Mouse (Mus musculus) heart, embryonic 13.5 days (tissue): ENCODE measurements around the gene Atp6v0b. TPM values are rescaled to one million over a fixed set of nuclear protein-coding genes. Genes with fewer than 3 reads are reported as not detected.

Source experiments
- ATAC-seq: fragments of 200-750 bp; cut with Nextera tagmentation; 2 replicates; pipeline ENCODE4 v1.8.0; 2017; ENCODE audit warnings: moderate TSS enrichment; ENCODE audit not compliant: insufficient number of reproducible peaks, low FRiP score, low TSS enrichment; ENCODE audit errors: extremely low read depth
- H3K27ac ChIP-seq: fragments of 300-500 bp; sonication (generic); replicated peaks from 2 replicates; pipeline ENCODE4 v1.5.1; 2015; ENCODE audit warnings: moderate library complexity, mild to moderate bottlenecking, inconsistent platforms
- H3K27me3 ChIP-seq: fragments of 300-500 bp; sonication (generic); replicated peaks from 2 replicates; pipeline ENCODE4 v1.6.1; 2015; ENCODE audit warnings: mild to moderate bottlenecking, inconsistent platforms
- H3K36me3 ChIP-seq: fragments of 300-500 bp; sonication (generic); 2 replicates; pipeline ENCODE4 v1.6.1; 2015; ENCODE audit warnings: mild to moderate bottlenecking, inconsistent platforms
- H3K4me1 ChIP-seq: fragments of 300-500 bp; sonication (generic); 2 replicates; pipeline ENCODE4 v1.6.1; 2015; ENCODE audit warnings: inconsistent platforms
- H3K4me2 ChIP-seq: fragments of 300-500 bp; sonication (generic); 2 replicates; pipeline ENCODE4 v1.6.1; 2015; ENCODE audit warnings: inconsistent platforms, mild to moderate bottlenecking, moderate library complexity
- H3K4me3 ChIP-seq: fragments of 300-500 bp; sonication (generic); 2 replicates; pipeline ENCODE4 v1.5.1; 2015; ENCODE audit warnings: moderate library complexity, mild to moderate bottlenecking, inconsistent platforms
- H3K9ac ChIP-seq: fragments of 300-500 bp; sonication (generic); 2 replicates; pipeline ENCODE4 v1.6.1; 2015; ENCODE audit warnings: inconsistent platforms, mild to moderate bottlenecking, moderate library complexity
- H3K9me3 ChIP-seq: fragments of 300-500 bp; sonication (generic); 2 replicates; pipeline ENCODE4 v1.6.1; 2016; ENCODE audit warnings: inconsistent platforms
- WGBS: fragments of 180-500 bp; shearing (Covaris S2); methylation state at CpG from one replicate; pipeline ENCODE4 v1.1.7; 2015; ENCODE audit warnings: mixed read lengths; 5-methylcytosine and 5-hydroxymethylcytosine counted together
- polyA plus RNA-seq: library from polyadenylated mRNA; unstranded; fragments of >200 nt; fragmentation: Nextera tagmentation; extraction: Ambion mirVana; gene quantifications from 2 replicates; pipeline ENCODE4 v1.2.1, GENCODE M21; 2015

Gene Atp6v0b
- 188 and 220 TPM in 2 replicates for polyA plus RNA-seq

- Histone ChIP-seq H3K9me3 (no peaks in the 10 kb centered on the region), H3K4me3 (peak within 1 kb of the TSS; percentile 99), H3K9ac (peak within 1 kb of the TSS; percentile 97), H3K27ac (peak within 1 kb of the TSS; percentile 59), H3K4me1 (peaks cover 37% of the 10 kb centered on the region), H3K36me3 (peaks cover 37% of the 10 kb centered on the region), H3K4me2 (peak within 1 kb of the TSS; percentile 87), H3K27me3 (no peaks in the 10 kb centered on the region)
- WGBS, result under 1% methylated on average over 37 of the region's 37 CpGs
- peak; percentile 83 for ATAC-seq
Observed at GRCm38 (mm10) chr4:117887133-117887532, at the start of gene Atp6v0b. Gene Atp6v0b, minus strand, starts transcription at chr4:117887333.

- H3K4me2 ChIP-seq, result no peak overlapping the region
- peaks cover 9% of the 10 kb centered on the region for H3K4me1 ChIP-seq
- no peak for ATAC-seq
- H3K27ac ChIP-seq, result no peak overlapping the region
- 82% methylated on average over 4 of the region's 4 CpGs for WGBS
- H3K9me3 ChIP-seq, result peaks cover 3% of the 10 kb centered on the region; the same call in 1 of the 2 replicates
- H3K4me3 ChIP-seq, result no peak overlapping the region
- peaks cover 19% of the 10 kb centered on the region for H3K27me3 ChIP-seq
- no peak overlapping the region for H3K9ac ChIP-seq
- H3K36me3 ChIP-seq, result peaks cover 18% of the 10 kb centered on the region
Observed at GRCm38 (mm10) chr4:117934081-117934480, 46.9 kb upstream of the Atp6v0b start.

- Histone ChIP-seq H3K9me3 (peaks cover 3% of the 10 kb centered on the region; the same call in 1 of the 2 replicates), H3K4me2 (no peak overlapping the region), H3K9ac (no peak overlapping the region), H3K4me3 (no peak overlapping the region), H3K36me3 (peaks cover 16% of the 10 kb centered on the region), H3K27ac (no peak overlapping the region), H3K4me1 (peaks cover 17% of the 10 kb centered on the region), H3K27me3 (peaks cover 26% of the 10 kb centered on the region)
- ATAC-seq, result no peak
- 84% methylated on average over 5 of the region's 5 CpGs for WGBS
Observed at GRCm38 (mm10) chr4:117933248-117933647, 46.1 kb upstream of the Atp6v0b start.

- no peak within 1 kb of the TSS for H3K27ac ChIP-seq
- H3K4me2 ChIP-seq, result peak within 1 kb of the TSS; percentile 89
- peaks cover 12% of the 10 kb centered on the region for H3K36me3 ChIP-seq
- peak within 1 kb of the TSS; percentile 74 for H3K9ac ChIP-seq
- H3K4me1 ChIP-seq, result peaks cover 40% of the 10 kb centered on the region
- peaks cover 62% of the 10 kb centered on the region for H3K27me3 ChIP-seq
- peak within 1 kb of the TSS; percentile 55 for H3K4me3 ChIP-seq
- peaks cover 3% of the 10 kb centered on the region; the same call in 1 of the 2 replicates for H3K9me3 ChIP-seq
- under 1% methylated on average over 33 of the region's 33 CpGs for WGBS
- 0 out of 2 replicates have a peak, but pooled peaks have one; percentile 9 for ATAC-seq
Observed at GRCm38 (mm10) chr4:117929391-117929881, 42.3 kb upstream of the Atp6v0b start, which contains the start of gene Artn. Gene Artn, minus strand, starts transcription at chr4:117929763.

GRCm38 (mm10) chr4:117928699-117929241, 41.6 kb upstream of the Atp6v0b start:
- Histone ChIP-seq H3K27ac (no peak overlapping the region), H3K27me3 (peaks cover 65% of the 10 kb centered on the region), H3K9me3 (peaks cover 3% of the 10 kb centered on the region; the same call in 1 of the 2 replicates), H3K9ac (peak overlapping the region; percentile 74), H3K36me3 (peaks cover 12% of the 10 kb centered on the region), H3K4me3 (peak overlapping the region; percentile 55), H3K4me1 (peaks cover 46% of the 10 kb centered on the region), H3K4me2 (peak overlapping the region; percentile 89)
- under 1% methylated on average over 13 of the region's 13 CpGs for whole genome bisulfite sequencing
- ATAC-seq, result no peak

GRCm38 (mm10) chr4:117928234-117928633, 41.1 kb upstream of the Atp6v0b start:
- H3K27me3 ChIP-seq, result peaks cover 65% of the 10 kb centered on the region
- 15% methylated on average over 6 of the region's 6 CpGs for WGBS
- peak overlapping the region; percentile 98; the same call in 1 of the 2 replicates for H3K4me2 ChIP-seq
- no peak overlapping the region for H3K4me3 ChIP-seq
- peaks cover 52% of the 10 kb centered on the region for H3K4me1 ChIP-seq
- H3K9ac ChIP-seq, result no peak overlapping the region
- H3K9me3 ChIP-seq, result peaks cover 3% of the 10 kb centered on the region; the same call in 1 of the 2 replicates
- no peak for ATAC-seq
- no peak overlapping the region for H3K27ac ChIP-seq
- peaks cover 12% of the 10 kb centered on the region for H3K36me3 ChIP-seq

GRCm38 (mm10) chr4:117926545-117927482, 39.7 kb upstream of the Atp6v0b start:
- peak overlapping the region; percentile 98 for H3K4me2 ChIP-seq
- 2% methylated on average over 71 of the region's 71 CpGs for WGBS
- peaks cover 3% of the 10 kb centered on the region; the same call in 1 of the 2 replicates for H3K9me3 ChIP-seq
- peaks cover 64% of the 10 kb centered on the region for H3K4me1 ChIP-seq
- H3K9ac ChIP-seq, result peak overlapping the region; percentile 81
- H3K36me3 ChIP-seq, result peaks cover 1% of the 10 kb centered on the region; the same call in 1 of the 2 replicates
- H3K27me3 ChIP-seq, result peaks cover 72% of the 10 kb centered on the region
- H3K4me3 ChIP-seq, result peak overlapping the region; percentile 60
- ATAC-seq, result no peak
- no peak overlapping the region for H3K27ac ChIP-seq

- Histone ChIP-seq H3K9ac (no peak overlapping the region), H3K4me2 (no peak overlapping the region), H3K27ac (no peak overlapping the region), H3K36me3 (no peaks in the 10 kb centered on the region), H3K9me3 (no peaks in the 10 kb centered on the region), H3K27me3 (peaks cover 67% of the 10 kb centered on the region), H3K4me3 (no peak overlapping the region), H3K4me1 (peaks cover 65% of the 10 kb centered on the region)
- ATAC-seq, result no peak
- WGBS, result 44% methylated on average over 4 of the region's 6 CpGs
Observed at GRCm38 (mm10) chr4:117924916-117925315, 37.8 kb upstream of the Atp6v0b start.

- H3K36me3 ChIP-seq, result no peaks in the 10 kb centered on the region
- WGBS, result 23% methylated on average over 2 of the region's 2 CpGs
- peaks cover 60% of the 10 kb centered on the region for H3K4me1 ChIP-seq
- no peak overlapping the region for H3K4me3 ChIP-seq
- no peak overlapping the region for H3K4me2 ChIP-seq
- ATAC-seq, result no peak
- no peaks in the 10 kb centered on the region for H3K9me3 ChIP-seq
- peak overlapping the region; percentile 39; the same call in 1 of the 2 replicates for H3K27ac ChIP-seq
- peaks cover 56% of the 10 kb centered on the region for H3K27me3 ChIP-seq
- H3K9ac ChIP-seq, result no peak overlapping the region
Observed at GRCm38 (mm10) chr4:117923450-117923849, 36.3 kb upstream of the Atp6v0b start.

GRCm38 (mm10) chr4:117921358-117921757, 34.2 kb upstream of the Atp6v0b start:
- H3K4me1 ChIP-seq, result peaks cover 60% of the 10 kb centered on the region
- H3K9ac ChIP-seq, result no peak overlapping the region
- H3K27ac ChIP-seq, result no peak overlapping the region
- H3K27me3 ChIP-seq, result peaks cover 35% of the 10 kb centered on the region
- H3K4me3 ChIP-seq, result no peak overlapping the region
- no peak for ATAC-seq
- no peak overlapping the region for H3K4me2 ChIP-seq
- 81% methylated on average over 2 of the region's 2 CpGs for WGBS
- H3K9me3 ChIP-seq, result no peaks in the 10 kb centered on the region
- H3K36me3 ChIP-seq, result no peaks in the 10 kb centered on the region

GRCm38 (mm10) chr4:117918762-117919161, 31.6 kb upstream of the Atp6v0b start:
- Histone ChIP-seq H3K27ac (peak overlapping the region; percentile 61), H3K9me3 (no peaks in the 10 kb centered on the region), H3K4me3 (no peak overlapping the region), H3K4me1 (peaks cover 64% of the 10 kb centered on the region), H3K27me3 (peaks cover 14% of the 10 kb centered on the region), H3K36me3 (no peaks in the 10 kb centered on the region), H3K9ac (0 out of 2 replicates have a peak overlapping the region, but pooled peaks have one; percentile 44), H3K4me2 (0 out of 2 replicates have a peak overlapping the region, but pooled peaks have one; percentile 9)
- 63% methylated on average over 5 of the region's 5 CpGs for WGBS
- ATAC-seq, result no peak
